Mouse (Mus musculus) MN1 (cell line): ENCODE measurements at regions not wholly inside any gene's neighbourhood (a gene's known extent, or its start where the extent isn't known, plus 50 kb on each side); places are given as distances from the start of the nearest gene placed in this dataset.

Source experiments
- DNase-seq: peaks from one replicate; pipeline ENCODE4 v3.0.0-alpha.2; 2016; ENCODE audit warnings: low spot score

GRCm38 (mm10) chr5:103305716-103306447, 94.7 kb upstream of the Mapk10 start:
- DNase-seq = no peak

- DNase-seq = no peak
Observed at GRCm38 (mm10) chr5:103304975-103305374, 93.8 kb upstream of the Mapk10 start.

- DNase-seq = no peak
Observed at GRCm38 (mm10) chr5:103302744-103303143, 91.6 kb upstream of the Mapk10 start.

GRCm38 (mm10) chr5:103301303-103301702, 90.2 kb upstream of the Mapk10 start:
- no peak for DNase-seq

- no peak for DNase-seq
Observed at GRCm38 (mm10) chr5:103293953-103294352, 82.8 kb upstream of the Mapk10 start.

- DNase-seq = no peak
Observed at GRCm38 (mm10) chr5:103291691-103292090, 80.6 kb upstream of the Mapk10 start.

GRCm38 (mm10) chr5:103291219-103291618, 80.1 kb upstream of the Mapk10 start:
- DNase-seq = no peak

- DNase-seq = no peak
Observed at GRCm38 (mm10) chr5:103269206-103269605, 58.1 kb upstream of the Mapk10 start.

GRCm38 (mm10) chr5:103264903-103265302, 53.8 kb upstream of the Mapk10 start:
- no peak for DNase-seq

- peak; percentile 91 for DNase-seq
Observed at GRCm38 (mm10) chr5:103261406-103261805, 50.3 kb upstream of the Mapk10 start.
